Mouse (Mus musculus) forebrain, embryonic 15.5 days (tissue): ENCODE data around the gene Ids. TPM values are rescaled to one million over a fixed set of nuclear protein-coding genes. Genes with fewer than 3 reads are reported as not detected.

ENCODE experiments used
- ATAC-seq: fragments of 200-750 bp; cut with Nextera tagmentation; replicated peaks from 2 replicates; pipeline ENCODE4 v1.8.0; 2017; ENCODE audit warnings: mild to moderate bottlenecking, moderate TSS enrichment, moderate library complexity
- H3K27ac ChIP-seq: fragments of 300-500 bp; sonication (generic); replicated peaks from 2 replicates; pipeline ENCODE4 v1.5.1; 2015; ENCODE audit warnings: mild to moderate bottlenecking, inconsistent platforms
- H3K27me3 ChIP-seq: fragments of 300-500 bp; sonication (generic); 2 replicates; pipeline ENCODE4 v1.6.1; 2015; ENCODE audit warnings: inconsistent platforms
- H3K36me3 ChIP-seq: fragments of 300-500 bp; sonication (generic); 2 replicates; pipeline ENCODE4 v1.6.1; 2015; ENCODE audit warnings: mild to moderate bottlenecking, inconsistent platforms
- H3K4me1 ChIP-seq: fragments of 300-500 bp; sonication (generic); 2 replicates; pipeline ENCODE4 v1.6.1; 2015; ENCODE audit warnings: inconsistent platforms
- H3K4me2 ChIP-seq: fragments of 300-500 bp; sonication (generic); replicated peaks from 2 replicates; pipeline ENCODE4 v1.6.1; 2015; ENCODE audit warnings: mild to moderate bottlenecking, inconsistent platforms
- H3K4me3 ChIP-seq: fragments of 300-500 bp; sonication (generic); 2 replicates; pipeline ENCODE4 v1.5.1; 2015; ENCODE audit warnings: mild to moderate bottlenecking, inconsistent platforms
- H3K9ac ChIP-seq: fragments of 300-500 bp; sonication (generic); replicated peaks from 2 replicates; pipeline ENCODE4 v1.6.1; 2015; ENCODE audit warnings: mild to moderate bottlenecking, inconsistent platforms
- H3K9me3 ChIP-seq: fragments of 300-500 bp; sonication (generic); 2 replicates; pipeline ENCODE4 v1.6.1; 2016; ENCODE audit warnings: inconsistent platforms
- WGBS: fragments of 180-500 bp; shearing (Covaris S2); methylation state at CpG from one replicate; pipeline ENCODE4 v1.1.7; 2015; ENCODE audit warnings: mixed read lengths; 5-methylcytosine and 5-hydroxymethylcytosine counted together
- polyA plus RNA-seq: library from polyadenylated mRNA; unstranded; fragments of >200 nt; fragmentation: Nextera tagmentation; extraction: Ambion mirVana; gene quantifications from 2 replicates; pipeline ENCODE4 v1.2.1, GENCODE M21; 2015

Gene Ids
- polyA plus RNA-seq, 1 experiment from 2014 or later, result 16.4 TPM

GRCm38 (mm10) chrX:70328530-70329143 lies 36.2 kb downstream of the Ids start:
- peak; percentile 79 for ATAC-seq
- no peak overlapping the region for H3K4me2 ChIP-seq
- 29% methylated on average over 2 of the region's 2 CpGs for WGBS
- 0 out of 2 replicates have a peak, but pooled peaks cover 7% of the 10 kb centered on the region for H3K4me1 ChIP-seq
- H3K9me3 ChIP-seq, result no peaks in the 10 kb centered on the region
- no peaks in the 10 kb centered on the region for H3K36me3 ChIP-seq
- H3K27me3 ChIP-seq, result no peaks in the 10 kb centered on the region
- H3K4me3 ChIP-seq, result no peak overlapping the region
- no peak overlapping the region for H3K9ac ChIP-seq
- peak overlapping the region; percentile 27; the same call in 1 of the 2 replicates for H3K27ac ChIP-seq

DNA sequence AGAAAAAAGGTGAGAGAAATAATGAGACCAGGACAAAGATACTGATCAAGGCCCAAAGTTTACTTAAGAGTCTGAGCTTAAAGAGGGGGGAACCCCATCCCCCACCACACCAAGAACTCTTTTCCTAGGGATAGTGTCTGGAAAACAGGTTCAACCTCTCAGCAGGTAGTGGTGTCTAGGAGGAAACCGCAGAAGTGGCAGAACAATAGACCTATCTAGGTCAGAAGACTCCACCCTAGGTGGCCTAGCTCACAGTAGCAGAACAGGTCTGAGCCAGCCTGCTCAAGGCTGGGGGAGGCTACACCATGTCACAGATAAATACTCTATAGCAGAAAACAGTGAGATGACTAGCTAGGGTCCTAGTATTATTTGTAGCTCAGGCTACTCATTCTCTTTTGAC lies 37.2 kb downstream of the Ids start:
- no peak overlapping the region for H3K27ac ChIP-seq
- no peaks in the 10 kb centered on the region for H3K27me3 ChIP-seq
- no peak overlapping the region for H3K9ac ChIP-seq
- H3K36me3 ChIP-seq, result no peaks in the 10 kb centered on the region
- WGBS, result 45% methylated on average over 1 of the region's 1 CpGs
- no peaks in the 10 kb centered on the region for H3K9me3 ChIP-seq
- H3K4me2 ChIP-seq, result no peak overlapping the region
- 0 out of 2 replicates have a peak, but pooled peaks cover 7% of the 10 kb centered on the region for H3K4me1 ChIP-seq
- no peak overlapping the region for H3K4me3 ChIP-seq
- ATAC-seq, result no peak

DNA sequence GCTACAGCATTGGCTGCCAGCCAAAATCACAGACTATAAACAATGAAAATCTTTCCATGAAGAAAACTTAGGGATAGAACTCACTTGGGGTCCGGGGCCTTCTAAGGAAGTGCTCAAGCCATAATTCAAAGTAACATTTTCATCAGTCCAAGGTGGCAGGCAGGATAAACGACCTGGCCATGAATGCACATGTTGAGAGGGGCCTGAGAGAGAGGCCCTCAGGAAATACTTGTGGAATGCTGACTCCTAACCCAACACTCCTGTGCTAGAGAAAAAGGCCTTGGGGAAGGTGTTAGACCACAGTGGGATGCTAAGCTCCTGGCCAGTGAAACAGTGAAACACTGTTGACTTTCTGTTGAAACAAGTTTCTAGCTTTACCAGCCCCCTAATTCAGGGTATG lies 45.6 kb downstream of the Ids start:
- 33% methylated on average over 2 of the region's 2 CpGs for WGBS
- Histone ChIP-seq H3K4me2 (no peak overlapping the region), H3K9me3 (no peaks in the 10 kb centered on the region)

GRCm38 (mm10) chrX:70314949-70315641 lies 49.8 kb downstream of the Ids start:
- no peaks in the 10 kb centered on the region for H3K4me1 ChIP-seq
- H3K4me2 ChIP-seq, result no peak overlapping the region
- peak; percentile 51 for ATAC-seq
- WGBS, result 72% methylated on average over 3 of the region's 3 CpGs
- H3K9me3 ChIP-seq, result no peaks in the 10 kb centered on the region
- no peak overlapping the region for H3K9ac ChIP-seq
- H3K4me3 ChIP-seq, result no peak overlapping the region
- H3K27me3 ChIP-seq, result no peaks in the 10 kb centered on the region
- no peaks in the 10 kb centered on the region for H3K36me3 ChIP-seq
- 0 out of 2 replicates have a peak overlapping the region, but pooled peaks have one; percentile 42 for H3K27ac ChIP-seq

More for the DNA sequence above, 45.6 kb downstream of the Ids start:
- no peaks in the 10 kb centered on the region for H3K27me3 ChIP-seq
- H3K9ac ChIP-seq, result no peak overlapping the region
- no peak overlapping the region for H3K27ac ChIP-seq
- no peaks in the 10 kb centered on the region for H3K36me3 ChIP-seq
- H3K4me1 ChIP-seq, result no peaks in the 10 kb centered on the region
- H3K4me3 ChIP-seq, result no peak overlapping the region
- no peak for ATAC-seq

Other genes with a start within 250 kb of the Ids start
- gene 1110012L19Rik, start 20.8 kb upstream of the Ids start, polyA plus RNA-seq, result 37.2 and 39.3 TPM in 2 replicates
- 50.0 and 51.1 TPM in 2 replicates for gene Tmem185a, start 112.1 kb upstream of the Ids start, polyA plus RNA-seq